Mouse (Mus musculus) hindbrain, embryonic 10.5 days (tissue): ENCODE data around the gene Bicd2. TPM values are rescaled to one million over a fixed set of nuclear protein-coding genes. Genes with fewer than 3 reads are reported as not detected.

Source experiments
- DNase-seq: peaks from one replicate; pipeline ENCODE4 v3.0.0-alpha.2; 2017; ENCODE audit warnings: low spot score
- H3K27ac ChIP-seq: fragments of 300-500 bp; sonication (generic); 2 replicates; pipeline ENCODE4 v1.5.1; 2016; ENCODE audit warnings: mild to moderate bottlenecking, moderate library complexity
- H3K27me3 ChIP-seq: fragments of 300-500 bp; sonication (generic); 2 replicates; pipeline ENCODE4 v1.6.1; 2016; ENCODE audit warnings: mild to moderate bottlenecking; ENCODE audit not compliant: poor library complexity, insufficient read depth, severe bottlenecking
- H3K36me3 ChIP-seq: fragments of 300-500 bp; sonication (generic); 2 replicates; pipeline ENCODE4 v1.6.1; 2016; ENCODE audit warnings: mild to moderate bottlenecking, moderate library complexity
- H3K4me1 ChIP-seq: fragments of 300-500 bp; sonication (generic); replicated peaks from 2 replicates; pipeline ENCODE4 v1.6.1; 2016; ENCODE audit warnings: mild to moderate bottlenecking
- H3K4me3 ChIP-seq: fragments of 300-500 bp; sonication (generic); 2 replicates; pipeline ENCODE4 v1.5.1; 2016; ENCODE audit warnings: mild to moderate bottlenecking, moderate library complexity
- H3K9me3 ChIP-seq: fragments of 300-500 bp; sonication (generic); 2 replicates; pipeline ENCODE4 v1.6.1; 2016; ENCODE audit warnings: mild to moderate bottlenecking, moderate library complexity
- WGBS: fragments of 180-500 bp; shearing (Covaris S2); methylation state at CpG from one replicate; pipeline ENCODE4 v1.1.7; 2016; 5-methylcytosine and 5-hydroxymethylcytosine counted together
- polyA plus RNA-seq: library from polyadenylated mRNA; unstranded; fragments of >200 nt; fragmentation: Nextera tagmentation; extraction: Ambion mirVana; gene quantifications from 2 replicates; pipeline ENCODE4 v1.2.1, GENCODE M21; 2016

Bicd2 gene
- polyA plus RNA-seq, 1 experiment from 2014 or later, result 31.8 TPM

DNA sequence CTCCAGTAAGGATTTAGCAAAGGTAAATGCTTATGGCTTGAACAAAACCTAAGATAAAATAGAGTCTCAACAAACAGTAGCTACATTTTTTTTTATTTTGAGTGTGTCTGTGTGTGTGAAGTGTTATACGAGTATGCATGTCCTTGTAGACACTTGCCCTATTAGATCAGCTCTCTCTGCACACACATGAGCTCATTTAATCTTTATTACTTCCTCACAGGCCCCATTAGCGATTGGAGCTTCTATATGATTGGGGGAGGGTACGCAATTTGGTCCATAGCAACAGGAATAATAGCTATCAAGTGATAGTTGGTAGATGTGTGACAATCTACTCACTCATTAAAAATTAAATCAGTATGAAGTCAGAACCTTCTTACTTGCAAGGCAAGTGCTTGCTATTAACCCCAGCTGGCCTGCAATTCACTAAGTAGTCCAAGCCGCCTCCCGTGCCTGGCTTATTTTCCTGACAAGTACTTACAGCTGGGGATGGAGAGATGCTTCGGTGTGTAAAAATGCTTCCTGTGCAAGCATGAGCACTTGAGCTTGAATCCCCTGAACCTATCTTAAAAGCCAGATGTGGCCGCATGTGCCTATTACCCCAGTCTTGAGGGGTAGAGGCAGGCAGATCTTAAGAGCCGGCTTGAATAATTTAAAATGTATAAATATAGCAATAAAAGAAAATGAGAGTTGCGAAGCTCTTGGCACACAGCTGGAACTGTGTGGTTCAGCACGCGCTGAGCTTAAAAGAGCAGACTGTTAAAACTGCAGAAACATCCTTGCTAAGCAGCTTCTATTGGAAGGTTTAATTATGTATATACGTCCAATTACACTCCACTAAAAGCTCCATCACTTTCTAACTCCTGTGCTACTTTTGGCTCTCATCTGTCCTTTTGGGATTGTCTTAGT is 6.1 kb upstream of the Bicd2 start:
- DNase-seq, result no peak
- no peaks in the 10 kb centered on the region for H3K36me3 ChIP-seq
- H3K27me3 ChIP-seq, result no peaks in the 10 kb centered on the region
- WGBS, result 92% methylated on average over 12 of the region's 12 CpGs
- peaks cover 4% of the 10 kb centered on the region for H3K4me1 ChIP-seq
- no peaks in the 10 kb centered on the region for H3K9me3 ChIP-seq
- no peak overlapping the region for H3K4me3 ChIP-seq
- H3K27ac ChIP-seq, result no peak overlapping the region

DNA sequence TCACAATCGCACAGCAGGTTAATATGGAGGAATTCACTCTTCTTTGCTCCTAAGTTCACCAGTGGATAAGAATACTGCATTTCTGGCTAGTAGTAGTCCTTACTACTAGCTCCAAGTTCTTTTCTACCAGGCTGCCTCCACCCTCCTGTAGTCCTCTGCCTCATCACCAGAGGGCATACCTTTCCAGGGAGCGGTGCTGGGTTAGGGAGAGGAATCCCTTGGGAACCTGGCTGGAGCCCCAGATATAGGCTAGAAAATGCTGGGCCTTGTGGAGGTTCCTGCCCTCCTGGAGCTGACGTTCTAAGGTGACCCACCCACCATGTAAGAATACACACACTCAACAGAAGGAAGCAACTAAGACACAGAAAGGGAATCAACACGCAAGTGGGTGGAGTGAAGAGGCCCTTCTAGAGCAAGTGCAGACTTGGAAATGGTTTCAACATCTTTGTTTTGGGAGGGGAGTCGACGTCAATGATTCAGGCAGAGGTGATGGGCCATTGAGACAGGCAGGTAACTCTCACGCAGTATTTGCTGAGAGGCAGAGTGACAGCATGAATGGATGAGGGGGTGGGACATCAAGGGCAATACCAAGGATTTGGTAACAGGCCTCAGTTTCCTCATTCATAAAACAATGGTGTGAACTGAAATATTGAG is 2.4 kb upstream of the Bicd2 start:
- WGBS, result 78% methylated on average over 7 of the region's 7 CpGs

DNA sequence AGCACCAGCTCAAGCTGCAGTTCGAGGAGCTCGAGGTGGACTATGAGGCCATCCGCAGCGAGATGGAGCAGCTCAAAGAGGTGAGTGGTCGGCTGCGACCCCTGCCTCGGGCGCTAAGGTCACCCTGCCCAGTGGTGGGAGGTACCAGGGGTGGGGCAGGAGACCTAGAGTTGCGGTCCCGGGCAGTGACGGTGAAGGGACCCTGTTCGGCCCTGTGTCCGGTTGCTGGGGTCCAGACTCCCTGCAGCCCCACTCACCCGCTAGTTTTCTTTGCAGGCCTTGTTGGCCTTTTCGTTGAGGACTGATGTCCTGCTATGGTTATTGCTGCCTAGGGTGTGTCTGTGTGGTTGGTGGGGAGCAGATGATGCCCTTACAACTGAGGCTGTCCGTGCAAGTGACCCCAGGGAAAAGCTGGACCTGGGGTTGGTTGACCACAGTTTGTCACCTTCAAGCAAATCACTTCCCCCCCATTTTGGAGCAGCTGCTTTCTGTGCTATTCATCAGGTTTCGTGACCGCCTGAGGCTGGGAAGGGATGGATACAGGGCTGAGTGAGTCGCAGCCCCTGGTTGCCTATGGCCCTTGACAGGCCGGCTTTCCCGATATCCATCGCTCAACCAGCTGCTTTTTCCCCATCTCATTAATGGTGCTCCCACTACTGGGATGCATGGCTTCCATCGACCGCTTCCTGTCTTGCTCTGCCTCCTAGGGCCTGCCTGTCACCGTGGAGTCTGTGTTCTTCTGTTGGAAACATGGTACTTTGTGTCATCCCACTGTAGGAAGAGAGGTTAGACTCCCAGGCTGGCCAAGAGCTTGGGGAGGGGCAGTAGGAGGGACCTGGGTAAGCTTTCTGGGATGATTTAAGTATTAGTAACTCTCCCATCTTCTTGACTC is 692 bp downstream of the Bicd2 start:
- Histone ChIP-seq H3K4me3 (peak overlapping the region; percentile 93), H3K27me3 (no peaks in the 10 kb centered on the region), H3K36me3 (peaks cover 16% of the 10 kb centered on the region; the same call in 1 of the 2 replicates), H3K4me1 (peaks cover 59% of the 10 kb centered on the region), H3K27ac (peak overlapping the region; percentile 93), H3K9me3 (no peaks in the 10 kb centered on the region)
- DNase-seq, result peak; percentile 33
- 12% methylated on average over 25 of the region's 25 CpGs for WGBS

More for the DNA sequence above, 2.4 kb upstream of the Bicd2 start:
- no peak overlapping the region for H3K27ac ChIP-seq
- no peak for DNase-seq
- H3K9me3 ChIP-seq, result no peaks in the 10 kb centered on the region
- no peaks in the 10 kb centered on the region for H3K27me3 ChIP-seq
- 0 out of 2 replicates have a peak, but pooled peaks cover 3% of the 10 kb centered on the region for H3K36me3 ChIP-seq
- H3K4me3 ChIP-seq, result no peak overlapping the region
- peaks cover 34% of the 10 kb centered on the region for H3K4me1 ChIP-seq

DNA sequence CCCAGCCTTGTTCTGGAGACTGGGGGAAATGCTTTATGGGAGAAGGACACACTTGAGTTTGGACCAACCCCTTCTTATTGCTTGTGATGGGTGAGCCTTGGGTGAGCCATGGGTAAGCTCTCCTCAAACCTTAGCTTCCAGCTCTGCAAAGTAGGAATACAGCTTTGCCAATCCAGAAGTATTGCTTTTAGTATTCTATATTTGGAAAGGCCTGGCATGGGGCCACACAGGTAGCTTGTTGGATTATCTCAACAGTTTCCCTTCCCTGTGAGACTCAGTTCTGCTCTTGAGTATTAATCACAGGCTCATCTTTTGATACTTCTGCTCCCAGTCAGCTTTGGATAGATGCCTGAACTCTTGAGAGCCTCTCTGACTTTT is 1.3 kb downstream of the Bicd2 start:
- Histone ChIP-seq H3K27ac (peak overlapping the region; percentile 93), H3K36me3 (peaks cover 16% of the 10 kb centered on the region; the same call in 1 of the 2 replicates)

DNA sequence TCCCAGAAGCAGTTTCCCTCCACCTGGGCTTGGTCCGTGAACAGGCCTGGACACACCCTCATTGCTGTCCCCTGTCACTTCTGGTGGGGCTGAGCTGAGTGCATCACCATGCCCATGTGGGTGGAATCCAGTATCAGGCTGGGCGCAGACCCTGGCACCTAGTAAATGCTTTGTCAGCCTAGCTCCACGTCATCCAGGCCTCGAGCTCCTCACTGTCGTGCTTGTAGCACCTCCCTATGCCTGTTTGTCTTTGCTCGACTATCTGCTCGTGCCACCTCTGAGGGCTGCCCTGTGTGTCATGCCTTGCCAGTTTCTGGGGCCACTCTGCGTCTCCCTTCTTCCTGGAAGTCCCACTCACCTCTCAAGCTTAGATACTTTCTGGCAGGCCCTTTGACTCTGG is 3.2 kb downstream of the Bicd2 start:
- H3K4me1 ChIP-seq, result peaks cover 59% of the 10 kb centered on the region
- no peak for DNase-seq
- peak overlapping the region; percentile 45 for H3K27ac ChIP-seq
- 92% methylated on average over 8 of the region's 8 CpGs for WGBS
- H3K27me3 ChIP-seq, result no peaks in the 10 kb centered on the region
- peak overlapping the region; percentile 16; the same call in 1 of the 2 replicates for H3K4me3 ChIP-seq
- H3K9me3 ChIP-seq, result no peaks in the 10 kb centered on the region
- peaks cover 16% of the 10 kb centered on the region; the same call in 1 of the 2 replicates for H3K36me3 ChIP-seq

More for the DNA sequence above, 1.3 kb downstream of the Bicd2 start:
- no peak for DNase-seq
- Histone ChIP-seq H3K27me3 (no peaks in the 10 kb centered on the region), H3K9me3 (no peaks in the 10 kb centered on the region), H3K4me3 (peak overlapping the region; percentile 93), H3K4me1 (peaks cover 59% of the 10 kb centered on the region)

DNA sequence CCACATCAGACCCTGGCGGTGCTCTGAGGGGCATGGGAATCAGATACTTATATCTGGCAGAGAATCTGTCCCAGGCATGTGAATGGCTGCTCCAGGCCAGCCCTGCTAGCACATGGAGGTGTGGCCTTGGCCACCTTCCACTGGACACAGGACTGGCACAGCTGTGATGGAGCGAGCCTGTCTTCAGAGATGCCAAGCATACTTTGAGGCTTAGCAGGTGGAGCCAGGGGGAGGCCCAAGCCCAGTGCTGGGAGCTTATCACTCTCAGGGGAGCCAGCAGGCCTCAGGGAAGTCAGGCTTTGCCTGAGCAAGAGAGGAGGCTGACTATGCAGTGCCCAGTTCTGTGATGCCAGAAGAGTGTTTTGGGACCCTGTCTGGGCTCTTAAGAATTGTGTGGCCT is 4.1 kb downstream of the Bicd2 start:
- peaks cover 54% of the 10 kb centered on the region for H3K4me1 ChIP-seq
- 93% methylated on average over 2 of the region's 2 CpGs for WGBS
- no peaks in the 10 kb centered on the region for H3K9me3 ChIP-seq
- peaks cover 16% of the 10 kb centered on the region; the same call in 1 of the 2 replicates for H3K36me3 ChIP-seq
- no peaks in the 10 kb centered on the region for H3K27me3 ChIP-seq
- peak overlapping the region; percentile 17 for H3K27ac ChIP-seq
- DNase-seq, result no peak
- no peak overlapping the region for H3K4me3 ChIP-seq

DNA sequence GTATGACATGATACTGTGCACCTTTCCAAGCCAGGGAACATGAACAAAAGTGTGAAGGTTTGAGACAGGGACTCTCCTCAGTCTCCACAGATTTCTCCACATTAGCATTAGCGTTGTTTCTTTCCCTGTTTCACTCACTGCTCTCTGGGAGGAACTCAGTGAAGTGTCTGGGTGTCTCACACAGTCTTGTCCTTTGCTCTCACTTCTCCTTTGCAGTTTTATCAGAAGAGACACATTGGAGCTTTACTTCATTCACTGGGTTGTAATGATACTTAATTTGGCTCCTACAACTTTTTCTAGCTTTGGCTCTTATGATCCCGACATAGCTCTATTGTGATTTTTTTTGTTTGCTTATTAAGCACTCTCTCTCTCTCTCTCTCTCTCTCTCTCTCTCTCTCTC is 7.1 kb downstream of the Bicd2 start:
- no peak for DNase-seq
- H3K36me3 ChIP-seq, result peaks cover 13% of the 10 kb centered on the region; the same call in 1 of the 2 replicates
- H3K4me3 ChIP-seq, result no peak overlapping the region
- WGBS, result 92% methylated on average over 2 of the region's 2 CpGs
- no peaks in the 10 kb centered on the region for H3K27me3 ChIP-seq
- no peaks in the 10 kb centered on the region for H3K9me3 ChIP-seq
- no peak overlapping the region for H3K27ac ChIP-seq
- peaks cover 49% of the 10 kb centered on the region for H3K4me1 ChIP-seq

DNA sequence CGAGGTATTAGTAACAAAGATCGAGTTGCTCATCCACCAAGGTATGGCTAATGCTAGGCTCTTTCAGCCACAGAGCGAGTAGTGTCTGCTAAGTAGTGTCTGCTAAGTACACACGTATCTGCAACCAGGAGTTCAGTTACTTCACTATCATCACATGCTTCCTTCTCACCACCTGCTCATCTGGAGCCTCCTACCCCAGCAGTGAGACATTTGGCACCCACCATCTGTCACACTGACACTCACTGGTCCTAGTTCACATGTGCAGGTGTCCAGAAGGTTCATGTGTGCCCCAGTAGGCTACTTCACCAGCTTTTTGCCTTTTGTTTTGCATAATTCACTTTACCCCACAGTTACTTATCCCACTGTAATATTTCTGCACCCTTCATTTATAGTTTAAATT is 8.0 kb downstream of the Bicd2 start:
- DNase-seq, result no peak
- 94% methylated on average over 4 of the region's 4 CpGs for WGBS
- no peaks in the 10 kb centered on the region for H3K27me3 ChIP-seq
- no peaks in the 10 kb centered on the region for H3K9me3 ChIP-seq
- H3K4me1 ChIP-seq, result peaks cover 48% of the 10 kb centered on the region
- H3K27ac ChIP-seq, result no peak overlapping the region
- H3K4me3 ChIP-seq, result no peak overlapping the region
- peaks cover 12% of the 10 kb centered on the region; the same call in 1 of the 2 replicates for H3K36me3 ChIP-seq

DNA sequence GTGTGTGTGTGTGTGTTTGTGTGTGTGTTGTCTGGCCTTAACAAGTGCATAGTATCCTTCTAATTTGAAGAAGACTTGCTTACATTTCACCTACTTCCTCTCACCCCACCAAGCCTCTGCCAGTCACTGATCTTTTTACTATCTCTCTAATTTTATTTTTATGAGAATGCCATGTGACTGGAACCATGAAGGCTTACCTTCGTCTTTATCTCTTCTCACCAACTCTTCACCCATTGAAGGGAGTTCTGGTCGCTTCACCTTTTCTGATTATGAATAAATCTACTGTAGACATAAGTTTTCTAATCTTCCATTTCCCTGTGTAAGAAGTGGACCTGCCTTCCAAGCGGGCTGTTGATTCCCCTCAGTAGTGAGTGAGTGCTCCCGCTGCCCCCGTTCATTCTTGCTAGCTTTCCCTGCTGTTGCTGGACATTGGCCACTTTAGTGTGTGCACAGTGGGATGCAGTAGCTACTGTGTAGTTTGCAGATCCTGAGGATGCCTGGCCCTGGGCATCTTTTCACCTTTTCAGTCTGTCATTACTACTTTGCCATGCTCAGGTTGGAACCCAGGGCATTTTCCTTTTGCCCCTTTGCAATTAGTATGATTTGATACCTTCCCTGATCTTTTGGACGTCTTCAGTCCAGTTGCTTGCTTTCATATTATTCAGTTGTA is 8.6 kb downstream of the Bicd2 start:
- peaks cover 8% of the 10 kb centered on the region; the same call in 1 of the 2 replicates for H3K36me3 ChIP-seq
- H3K9me3 ChIP-seq, result no peaks in the 10 kb centered on the region
- H3K4me1 ChIP-seq, result peaks cover 42% of the 10 kb centered on the region
- DNase-seq, result no peak
- 93% methylated on average over 6 of the region's 6 CpGs for WGBS
- no peak overlapping the region for H3K4me3 ChIP-seq
- H3K27me3 ChIP-seq, result no peaks in the 10 kb centered on the region
- H3K27ac ChIP-seq, result no peak overlapping the region

DNA sequence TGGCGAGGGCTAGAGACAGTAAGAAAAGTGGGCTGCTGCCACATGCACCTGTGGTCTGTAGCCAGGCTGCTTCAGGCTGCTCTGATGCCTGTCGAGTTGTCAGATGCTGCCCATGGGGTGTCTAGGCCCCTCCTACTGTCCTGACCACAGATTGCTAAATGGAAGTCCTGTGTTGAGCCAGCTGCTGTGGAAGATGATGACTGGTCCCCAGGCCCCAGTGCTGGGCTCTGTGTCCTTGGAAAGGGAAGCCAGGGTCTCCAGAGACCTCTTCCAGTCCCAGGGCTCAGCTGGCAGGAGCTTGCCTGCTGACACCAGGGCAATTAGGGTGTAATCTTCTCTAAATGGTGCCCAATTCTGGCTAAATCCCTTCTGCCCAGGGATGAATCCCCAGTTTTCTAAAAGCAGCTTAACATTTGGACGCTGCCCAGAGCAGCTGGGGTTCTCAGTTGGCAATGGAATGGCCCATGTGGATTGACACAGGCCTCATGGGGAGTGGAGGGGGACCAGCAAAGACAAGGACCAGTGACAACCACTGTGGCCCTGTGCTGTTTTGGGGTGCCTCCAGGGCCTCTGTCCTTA is 11.3 kb downstream of the Bicd2 start:
- peak overlapping the region; percentile 63 for H3K27ac ChIP-seq
- peak; percentile 35 for DNase-seq
- no peak overlapping the region for H3K4me3 ChIP-seq
- H3K36me3 ChIP-seq, result peaks cover 18% of the 10 kb centered on the region
- WGBS, result 69% methylated on average over 3 of the region's 3 CpGs
- peaks cover 36% of the 10 kb centered on the region for H3K4me1 ChIP-seq
- no peaks in the 10 kb centered on the region for H3K9me3 ChIP-seq
- H3K27me3 ChIP-seq, result no peaks in the 10 kb centered on the region

DNA sequence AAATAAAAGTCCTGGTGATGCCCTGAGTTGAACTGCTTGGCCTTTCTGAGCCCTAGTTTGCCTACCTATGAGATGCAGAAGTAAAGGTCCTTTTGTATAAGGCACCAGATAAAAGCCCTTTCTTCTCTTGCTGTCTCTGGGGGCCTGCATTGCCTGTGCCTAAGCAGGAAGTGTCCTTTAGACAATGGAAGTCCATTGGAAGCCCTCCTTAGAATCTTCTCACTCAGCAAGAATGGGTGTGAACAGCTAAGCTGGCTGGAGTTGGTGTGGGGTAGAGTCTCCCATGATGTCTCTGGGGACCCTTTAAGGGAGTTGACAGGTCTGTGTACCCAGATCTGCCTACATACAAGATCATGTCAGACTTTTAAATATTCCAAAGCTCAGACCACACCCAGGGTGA is 12.0 kb downstream of the Bicd2 start:
- Histone ChIP-seq H3K27me3 (no peaks in the 10 kb centered on the region), H3K27ac (peak overlapping the region; percentile 63; the same call in 1 of the 2 replicates), H3K36me3 (peaks cover 25% of the 10 kb centered on the region), H3K4me3 (no peak overlapping the region), H3K9me3 (no peaks in the 10 kb centered on the region), H3K4me1 (peaks cover 36% of the 10 kb centered on the region)
- DNase-seq, result no peak
